Mouse (Mus musculus): Measurements from ENCODE around the gene Snn.
"Not testable (repeated sequence)": the region's sequence is repeated elsewhere in the genome, so short reads cannot be mapped to it uniquely, and the experiment has no call there.

The Snn gene

DNA sequence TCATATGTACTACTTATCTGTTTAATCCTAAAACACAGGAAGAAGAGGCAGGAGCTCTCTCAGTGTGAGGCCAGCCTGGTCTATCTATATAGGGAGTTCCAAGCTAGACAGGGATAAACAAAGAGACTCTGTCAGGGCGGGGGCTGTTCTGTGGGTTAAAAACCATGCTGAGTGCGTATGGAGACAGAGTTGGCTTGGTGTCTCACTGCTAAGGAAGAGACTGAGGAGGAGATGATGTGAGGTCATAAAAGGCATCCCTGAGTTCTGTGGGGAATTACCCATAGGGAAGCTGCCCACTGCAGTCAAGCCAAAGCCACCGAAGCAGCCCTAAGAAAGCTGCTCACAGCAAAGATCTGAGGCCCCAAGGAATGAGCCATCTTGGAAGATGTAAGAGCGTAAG, at the start of gene Snn:
TSS of gene Snn (plus strand) at position 301 of the 400 bp plus-strand sequence.
- DNase-seq: no peak

DNA sequence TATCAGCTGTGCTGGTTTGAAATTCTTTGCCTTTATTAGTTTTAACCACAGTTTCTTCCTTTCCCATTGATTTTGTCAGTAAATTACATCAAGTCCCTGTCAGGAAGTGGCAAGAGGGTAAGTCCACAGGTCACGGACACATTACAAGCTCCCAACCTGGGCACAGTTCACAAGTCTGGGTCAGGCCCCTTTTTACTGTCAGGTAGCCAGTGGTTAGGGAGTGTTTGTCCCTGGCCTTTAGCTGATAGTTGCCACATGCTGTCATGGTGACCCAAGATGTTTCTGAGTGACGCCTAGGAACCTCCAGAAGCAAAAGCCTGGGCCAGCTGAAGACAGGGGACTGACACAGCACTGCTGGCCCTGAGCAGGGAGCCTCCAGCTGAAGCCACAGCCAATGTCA, 49.5 kb upstream of the Snn start:
- DNase-seq: no peak

DNA sequence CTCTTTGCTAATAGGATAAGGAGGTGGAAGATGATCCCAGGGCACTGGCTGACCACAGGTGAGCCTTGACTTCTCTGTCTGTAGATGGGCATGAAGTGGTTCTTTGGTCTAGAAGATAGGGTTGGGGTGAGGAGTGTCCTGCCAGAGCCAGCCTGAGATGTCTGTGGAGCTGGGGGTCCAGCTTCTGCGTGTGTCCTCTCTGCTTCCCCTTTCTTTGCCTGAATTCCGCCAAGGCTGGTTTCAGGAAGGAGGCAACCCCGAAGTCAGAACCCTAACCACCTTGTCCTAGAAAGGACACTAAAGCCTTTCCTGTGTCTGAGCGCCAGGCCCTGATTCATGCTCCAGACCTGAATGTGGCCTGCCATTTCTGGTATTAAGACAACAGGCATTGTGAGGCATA, 48.8 kb upstream of the Snn start:
- DNase-seq: no peak

DNA sequence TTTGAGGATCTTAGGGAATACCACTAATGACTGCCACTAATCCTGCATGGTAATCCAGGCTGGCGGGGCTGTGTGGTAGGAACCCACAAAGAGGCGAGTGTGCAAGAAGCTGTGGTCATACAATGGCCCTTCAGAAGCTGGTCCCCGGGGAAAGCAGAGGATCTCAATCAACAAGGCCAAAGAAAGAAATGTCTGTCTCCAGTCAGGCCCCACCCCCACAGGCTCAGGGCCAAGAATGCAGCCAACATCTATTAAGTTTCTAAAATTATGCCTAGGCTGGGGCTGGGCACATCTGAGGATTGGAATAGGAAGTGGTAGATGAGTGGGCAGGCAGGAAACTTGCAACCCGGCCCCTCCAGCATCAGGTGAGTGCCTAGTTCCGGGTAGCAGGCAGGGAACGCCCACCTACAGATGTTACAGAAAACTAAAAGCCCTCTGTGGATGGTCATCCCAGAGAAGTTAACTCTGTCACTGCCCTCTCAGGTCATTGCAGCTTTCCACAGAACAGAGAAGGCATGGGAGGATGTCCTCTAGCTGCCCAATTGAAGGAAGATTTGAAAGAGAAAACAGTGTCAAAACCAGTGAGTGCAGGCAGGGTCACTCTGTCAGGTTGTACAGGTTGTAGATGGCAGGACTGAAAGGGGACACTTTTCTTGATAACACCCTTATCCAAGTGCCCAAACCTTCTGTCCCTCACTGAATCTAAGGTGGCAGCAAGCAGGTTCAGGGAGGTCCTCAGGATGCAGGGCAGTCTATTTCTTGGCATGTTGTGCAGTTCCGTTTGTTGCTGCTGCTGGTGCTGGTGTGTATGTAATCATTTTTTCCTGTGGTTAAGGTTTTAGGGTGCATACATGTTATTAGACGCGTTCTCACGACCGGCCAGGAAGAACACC, 47.9 kb upstream of the Snn start:
- peak; percentile 72 to 78 for DNase-seq

DNA sequence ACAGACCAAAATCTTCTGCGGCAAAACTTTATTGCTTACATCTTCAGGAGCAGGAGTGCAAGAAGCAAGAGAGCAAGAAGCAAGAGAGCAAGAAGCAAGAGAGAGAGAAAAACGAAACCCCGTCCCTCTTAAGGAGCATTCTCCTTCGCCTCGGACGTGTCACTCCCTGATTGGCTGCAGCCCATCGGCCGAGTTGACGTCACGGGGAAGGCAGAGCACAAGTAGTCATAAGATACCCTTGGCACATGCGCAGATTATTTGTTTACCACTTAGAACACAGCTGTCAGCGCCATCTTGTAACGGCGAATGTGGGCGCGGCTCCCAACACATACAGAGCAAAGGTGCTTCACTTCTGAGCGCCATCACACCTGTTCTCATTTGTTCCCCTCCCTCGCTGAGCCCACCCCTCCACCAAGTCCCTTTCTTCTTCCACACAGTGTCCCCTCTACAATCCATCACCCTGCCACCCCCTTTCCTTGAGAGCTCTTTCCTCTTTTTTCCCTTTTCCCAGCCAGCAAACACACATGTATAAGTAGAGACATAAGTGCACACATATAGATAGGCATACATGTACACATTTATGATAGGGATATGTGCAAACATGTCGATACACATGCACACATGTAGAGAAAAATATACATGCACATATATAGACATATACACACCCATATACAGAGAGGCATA, 47.1 kb upstream of the Snn start:
- DNase-seq: not testable (repeated sequence)

GRCm38 (mm10) chr16:11014407-11014806, 46.3 kb upstream of the Snn start:
- DNase-seq: peak in 1 of 2 experiments; percentile 28

DNA sequence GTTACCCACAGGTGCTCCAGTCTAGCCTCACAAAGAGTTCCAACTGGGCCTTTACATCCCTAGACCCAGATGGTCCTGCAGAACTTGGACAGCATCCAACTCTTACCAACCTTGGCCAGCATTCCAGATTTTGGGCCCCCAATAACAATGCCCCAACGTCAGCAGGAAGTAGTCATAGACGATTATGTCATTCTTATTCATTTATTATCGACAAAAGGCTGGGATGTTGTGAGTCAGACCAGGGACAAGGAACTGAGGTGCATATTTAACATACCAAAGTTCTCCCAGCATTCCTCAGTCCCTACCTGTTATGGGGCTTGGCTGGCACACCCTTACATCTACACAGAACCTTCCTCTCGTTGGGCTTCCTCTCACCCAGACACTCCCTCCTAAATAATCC, 44.4 kb upstream of the Snn start:
- DNase-seq: no peak

- peak in 1 of 2 experiments; percentile 42 for DNase-seq
These were observed 42.7 kb upstream of the Snn start for GRCm38 (mm10) chr16:11017807-11018595.

GRCm38 (mm10) chr16:11021403-11022112, 39.2 kb upstream of the Snn start:
- DNase-seq: no peak

- no peak for DNase-seq
These were observed 38.6 kb upstream of the Snn start for GRCm38 (mm10) chr16:11022113-11022489.

DNA sequence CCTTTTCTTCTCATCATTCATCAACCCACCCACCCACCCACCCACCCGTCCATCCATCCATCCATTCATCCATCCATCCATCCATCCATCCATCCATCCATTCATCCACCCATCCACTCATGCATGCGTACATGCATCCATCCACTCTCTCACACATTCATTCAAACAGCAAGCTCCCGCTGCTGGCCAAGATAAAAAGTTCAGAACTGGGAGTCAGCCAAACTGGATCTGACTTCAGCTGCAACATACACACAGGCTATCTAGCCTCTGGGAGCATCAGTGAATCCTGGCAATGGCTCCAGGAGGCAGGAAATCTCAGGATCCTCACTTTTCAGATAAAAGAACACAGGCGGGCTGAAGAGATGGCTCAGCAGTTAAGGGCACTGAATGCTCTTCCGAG, 37.1 kb upstream of the Snn start:
- DNase-seq: no peak

GRCm38 (mm10) chr16:11024841-11025240, 35.9 kb upstream of the Snn start:
- no peak for DNase-seq

DNA sequence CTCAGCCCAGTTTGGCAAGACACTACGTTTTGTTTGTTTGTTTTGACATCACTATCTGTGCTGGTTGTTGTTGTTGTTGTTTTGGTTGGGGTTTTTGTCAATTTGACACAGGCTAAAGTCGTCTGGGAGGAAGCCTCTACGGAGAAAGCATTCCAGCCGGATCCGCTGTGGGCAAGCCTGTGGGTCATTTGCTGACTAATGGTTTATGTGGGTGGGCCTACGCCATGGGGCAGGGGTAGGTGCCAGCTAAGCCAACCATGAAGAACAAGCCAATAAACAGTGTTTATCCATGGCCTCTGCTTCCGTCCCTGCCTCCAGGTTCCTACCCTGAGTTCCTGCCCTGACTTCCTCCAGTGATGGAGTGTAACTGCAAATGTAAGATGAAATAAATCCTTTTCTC, 32.5 kb upstream of the Snn start:
- no peak for DNase-seq

- DNase-seq: no peak
These were observed 29.9 kb upstream of the Snn start for GRCm38 (mm10) chr16:11030844-11031243.

GRCm38 (mm10) chr16:11031320-11031719, 29.4 kb upstream of the Snn start:
- no peak for DNase-seq

GRCm38 (mm10) chr16:11034193-11034803, 26.4 kb upstream of the Snn start:
- DNase-seq: peak; percentile 89 to 94

- no peak for DNase-seq
These were observed 25.5 kb upstream of the Snn start for GRCm38 (mm10) chr16:11035273-11035672.

DNA sequence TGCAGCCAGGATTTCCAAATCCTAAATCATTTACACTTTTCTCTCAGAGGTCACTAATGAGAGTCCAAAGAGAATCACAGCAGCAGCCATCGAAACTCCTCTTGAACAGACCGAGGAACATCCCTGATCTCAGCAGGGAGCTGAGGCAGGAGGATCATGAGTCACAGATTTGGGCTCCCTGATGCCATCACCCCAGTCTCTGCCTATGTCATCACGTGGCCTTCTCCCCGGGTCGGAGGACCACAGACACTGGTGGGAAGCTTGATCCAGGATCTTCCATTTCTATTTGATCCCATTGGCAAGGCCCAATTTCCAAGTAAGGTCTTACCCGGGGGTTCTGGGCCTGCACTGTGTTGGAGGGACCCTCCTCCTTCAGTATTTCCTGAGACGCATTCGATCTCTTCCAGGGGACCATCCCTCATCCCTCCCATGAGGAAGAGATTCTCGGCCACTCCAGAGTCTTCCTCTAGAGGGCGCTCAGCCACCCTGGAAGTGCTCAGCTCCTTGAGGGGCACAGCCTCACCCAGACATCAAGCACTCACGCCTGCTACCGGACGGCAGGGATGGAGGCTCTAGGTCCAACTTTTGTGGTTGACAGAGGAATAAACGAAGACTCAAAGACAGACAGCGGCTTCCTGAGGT, 24.8 kb upstream of the Snn start:
- DNase-seq: peak; percentile 77 to 86

DNA sequence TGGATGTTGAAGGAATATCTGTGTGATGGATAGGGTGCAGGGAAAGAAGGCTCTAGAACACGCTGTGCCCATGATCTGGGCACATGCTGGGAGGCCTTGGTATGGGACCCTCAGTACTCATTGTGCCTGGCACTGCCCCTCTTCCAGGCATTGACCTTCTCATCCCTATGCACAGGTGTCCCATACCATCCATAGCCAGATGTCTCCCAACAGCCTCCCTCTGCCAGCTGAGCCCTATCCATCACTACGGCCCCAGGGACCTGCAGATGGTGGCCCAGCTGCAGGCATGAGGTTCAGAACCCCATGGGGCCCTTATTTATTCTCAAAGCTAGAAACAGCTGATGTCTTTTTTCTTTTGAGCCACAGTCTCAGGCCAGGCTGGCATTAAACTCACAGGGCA, 20.1 kb upstream of the Snn start:
- no peak for DNase-seq

DNA sequence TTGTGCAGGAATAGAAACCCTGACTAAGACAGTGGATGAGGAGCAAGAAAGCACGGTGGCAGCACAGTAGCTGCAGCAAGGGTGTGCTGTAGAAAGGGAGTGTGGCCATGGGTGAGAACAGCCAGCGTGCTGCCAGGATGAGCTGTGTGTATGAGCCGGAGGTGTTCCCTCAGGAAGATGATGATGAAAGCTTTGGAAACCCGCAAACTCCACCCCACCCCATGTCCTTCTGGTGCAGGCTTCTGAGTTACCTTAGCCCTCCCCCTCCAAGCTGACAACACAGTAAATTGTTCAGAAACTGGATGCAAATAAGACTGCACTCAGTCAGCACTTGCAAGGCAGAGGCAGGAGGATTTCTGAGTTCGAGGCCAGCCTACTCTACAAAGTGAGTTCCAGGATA, 17.5 kb upstream of the Snn start:
- DNase-seq: no peak

GRCm38 (mm10) chr16:11046437-11046836, 14.3 kb upstream of the Snn start:
- DNase-seq: peak; percentile 39 to 76

GRCm38 (mm10) chr16:11047130-11047529, 13.6 kb upstream of the Snn start:
- DNase-seq: no peak

Measured in kidney, postnatal 25 days (tissue).